Mouse (Mus musculus): ENCODE results near the gene Olfr894.
"Not testable (repeated sequence)": the region's sequence is repeated elsewhere in the genome, so short reads cannot be mapped to it uniquely, and the experiment has no call there.

Gene Olfr894

GRCm38 (mm10) chr9:38217755-38218154, at the start of gene Olfr894:
TSS of gene Olfr894 (plus strand) at chr9:38218055.
- in situ Hi-C loops (cut with MboI, MseI) = no loop called here

GRCm38 (mm10) chr9:38168341-38168740, 49.5 kb upstream of the Olfr894 start:
- in situ Hi-C loops (cut with MboI, MseI) = not testable (repeated sequence)

GRCm38 (mm10) chr9:38180721-38181120, 37.1 kb upstream of the Olfr894 start, which contains the start of gene Olfr891:
TSS of gene Olfr891 (minus strand) at chr9:38180821.
- in situ Hi-C loops (cut with MboI, MseI) = no loop called here

- in situ Hi-C loops (cut with MboI, MseI) = no loop called here
Observed at GRCm38 (mm10) chr9:38208065-38208464, 9.8 kb upstream of the Olfr894 start, which contains the start of gene Olfr893. TSS of gene Olfr893 (plus strand) at chr9:38208365.

GRCm38 (mm10) chr9:38252474-38252873, 34.6 kb downstream of the Olfr894 start, which contains the start of gene Olfr143:
TSS of gene Olfr143 (plus strand) at chr9:38252774.
- in situ Hi-C loops (cut with MboI, MseI) = no loop called here

- in situ Hi-C loops (cut with MboI, MseI) = no loop called here
Observed at GRCm38 (mm10) chr9:38267551-38267950, 49.7 kb downstream of the Olfr894 start, which contains the start of gene Olfr895. TSS of gene Olfr895 (plus strand) at chr9:38267851.
